Mouse (Mus musculus) embryo, embryonic 11 days (tissue): Measurements from ENCODE around the gene Xylb.

ENCODE experiments used
- DNase-seq: peaks from one replicate; pipeline ENCODE4 v3.0.0-alpha.2; 2015

The Xylb gene

DNA sequence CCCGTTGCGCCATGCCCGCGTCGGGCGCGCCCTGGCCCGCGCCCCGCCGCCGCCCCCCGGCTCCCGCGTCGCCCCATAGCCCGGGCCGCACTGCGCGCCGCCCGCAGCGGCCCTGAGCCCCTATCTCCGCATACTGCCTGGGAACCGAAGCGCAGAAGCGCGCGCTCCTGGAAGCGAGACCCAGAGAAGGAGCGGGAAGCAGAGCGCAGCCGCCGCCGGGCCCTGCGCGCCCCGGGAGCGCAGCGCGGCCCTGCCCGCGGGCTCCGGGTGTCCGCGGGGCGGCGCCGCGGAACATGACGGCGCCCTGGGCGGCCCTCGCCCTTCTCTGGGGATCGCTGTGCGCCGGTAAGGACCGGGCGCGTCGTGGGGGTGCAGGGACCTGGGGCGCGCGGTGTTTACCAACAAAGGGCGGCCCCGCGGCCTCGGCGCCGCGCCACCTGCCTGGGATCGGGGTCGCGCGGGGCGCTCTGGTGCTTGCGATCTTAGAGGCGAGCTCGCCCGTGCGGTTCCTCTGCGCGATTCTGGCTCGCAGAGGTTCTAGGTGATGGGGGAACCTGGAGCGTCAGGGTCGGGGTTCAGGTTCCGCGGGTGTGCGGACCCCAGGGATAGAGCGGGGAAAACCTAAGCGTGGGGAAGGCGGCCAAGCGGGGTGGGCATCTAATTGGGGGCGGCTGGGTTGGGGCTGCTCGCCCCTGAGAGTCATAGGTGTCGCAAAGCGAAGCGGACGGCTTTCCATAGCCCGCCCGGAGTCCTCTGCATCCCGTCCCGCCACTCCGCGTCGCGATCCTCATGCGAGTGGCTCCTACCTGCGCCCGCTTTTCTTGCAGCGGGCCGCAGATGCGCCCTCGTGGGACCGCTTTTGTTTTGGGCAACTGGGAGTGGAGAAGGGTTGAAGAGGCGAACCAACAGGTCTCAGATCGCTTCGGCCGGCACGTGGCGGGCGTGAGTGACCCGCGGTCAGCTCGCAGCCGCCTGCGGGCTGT lies 45.4 kb downstream of the Xylb start:
- peak; percentile 66 for DNase-seq

DNA sequence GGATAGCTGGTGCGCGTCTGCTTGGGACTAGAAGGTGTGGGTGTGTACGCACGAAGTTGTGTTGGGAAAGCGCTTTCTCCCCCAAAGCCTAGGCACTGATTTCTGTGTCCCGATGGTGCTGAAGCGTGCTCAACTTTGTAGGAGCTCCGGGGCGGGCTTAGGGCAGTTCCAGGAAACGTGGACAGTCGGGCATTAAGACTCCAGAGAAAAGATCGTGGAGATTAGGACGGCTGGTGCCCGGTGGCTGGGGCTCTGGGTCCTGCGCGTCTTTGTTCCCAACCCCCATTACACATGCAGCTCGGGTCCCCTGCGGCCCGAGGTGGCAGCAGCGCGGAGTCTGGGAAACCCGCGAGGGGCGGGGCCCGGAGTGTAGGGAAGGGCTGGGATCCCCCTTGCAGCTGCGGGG lies 46.1 kb downstream of the Xylb start:
- peak; percentile 91 for DNase-seq

DNA sequence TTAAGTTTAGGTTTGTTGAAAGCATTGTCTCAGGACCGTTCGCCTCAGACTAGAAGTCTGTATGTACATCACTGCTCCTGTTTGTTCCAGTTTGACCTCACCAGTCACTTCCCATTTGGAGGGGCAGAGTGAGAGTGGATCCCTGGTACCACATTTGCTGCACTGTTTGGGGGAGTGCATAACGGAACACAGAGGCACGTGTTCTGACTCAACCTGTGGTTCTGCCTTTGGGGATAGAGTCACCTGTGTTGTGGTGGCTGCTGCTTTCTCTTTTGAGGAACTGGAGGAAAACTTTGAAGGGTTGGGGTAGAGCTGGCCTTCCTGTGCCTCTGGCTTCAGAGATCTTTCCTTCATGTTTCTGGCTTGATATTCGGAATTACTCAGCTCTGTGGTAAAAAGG lies 46.9 kb downstream of the Xylb start:
- no peak for DNase-seq

DNA sequence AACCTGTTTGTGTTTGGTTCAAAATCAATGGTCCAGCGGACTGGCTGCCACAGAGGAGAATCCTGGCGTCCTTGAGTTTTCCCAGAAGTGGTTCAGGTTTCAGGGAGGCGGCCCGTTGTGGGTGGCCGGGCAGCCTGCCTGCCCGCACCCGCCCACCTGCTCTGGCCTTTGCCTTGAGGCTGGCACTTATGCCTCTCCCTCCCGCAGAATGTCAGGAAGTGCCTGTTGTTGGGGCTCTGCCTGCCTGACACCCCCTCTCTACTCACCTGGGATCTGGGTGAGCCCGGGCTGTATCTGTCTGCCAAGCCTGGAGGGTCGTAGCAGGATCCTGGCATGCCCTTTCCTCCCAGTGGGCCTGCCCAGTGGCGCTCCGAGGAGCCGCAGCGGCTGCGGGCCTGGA lies 50.7 kb downstream of the Xylb start:
- no peak for DNase-seq

DNA sequence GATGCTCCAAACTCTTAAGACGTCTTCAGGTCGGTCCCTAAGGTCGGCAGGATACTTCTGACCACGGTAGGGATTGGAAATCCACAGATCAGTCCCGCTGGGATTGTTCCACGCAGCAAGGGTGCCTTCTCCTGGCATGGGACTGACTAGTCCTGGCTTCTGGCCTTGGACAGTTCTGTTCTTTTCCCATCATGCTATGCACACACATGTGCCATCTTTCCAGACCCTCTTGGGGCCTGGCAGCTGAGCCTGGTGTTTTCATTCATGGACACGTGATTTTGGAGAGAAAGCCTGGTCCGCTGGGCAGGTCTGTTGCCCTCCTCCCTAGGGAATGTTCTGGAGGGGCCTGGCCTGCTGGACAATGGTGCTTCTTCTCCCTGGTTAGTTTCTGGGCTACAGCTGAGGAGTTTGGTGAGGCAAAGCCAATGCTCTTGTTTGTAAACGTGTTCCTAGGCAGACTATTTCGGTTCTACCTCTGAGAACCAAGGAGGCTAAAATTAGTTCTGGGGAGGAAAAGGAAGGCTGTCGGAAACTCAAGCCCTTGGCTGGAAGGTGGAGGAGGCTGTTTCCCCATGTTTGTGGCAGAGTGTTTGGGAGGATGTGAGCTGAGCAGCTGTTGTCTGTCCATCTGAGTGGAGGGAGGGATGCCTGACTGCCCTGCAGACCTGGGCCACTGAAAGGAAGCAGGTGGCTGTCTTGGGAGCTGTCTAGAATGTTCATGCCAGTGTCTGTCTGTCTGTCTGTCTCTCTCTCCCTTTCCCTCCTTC lies 51.9 kb downstream of the Xylb start:
- no peak for DNase-seq

DNA sequence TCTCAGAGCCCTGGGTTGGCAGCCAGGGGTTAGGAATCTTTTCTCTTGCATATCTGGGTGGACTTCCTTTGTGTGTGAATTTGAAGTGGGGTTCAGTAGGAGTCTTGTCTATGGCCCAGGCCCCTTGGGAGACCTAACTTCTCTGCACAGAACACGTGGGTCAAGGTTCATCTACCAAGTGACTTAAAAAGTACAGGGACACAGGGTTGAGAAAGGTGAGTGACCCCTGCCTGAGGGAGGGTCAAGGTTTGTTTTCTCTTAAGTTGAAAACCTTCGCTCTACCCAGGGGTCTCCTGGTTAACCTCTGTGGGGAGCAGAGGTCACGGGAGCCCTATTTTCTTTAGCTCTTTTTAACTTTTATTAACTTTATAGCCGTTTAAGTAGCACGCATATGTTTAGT lies 52.7 kb downstream of the Xylb start:
- DNase-seq = no peak

DNA sequence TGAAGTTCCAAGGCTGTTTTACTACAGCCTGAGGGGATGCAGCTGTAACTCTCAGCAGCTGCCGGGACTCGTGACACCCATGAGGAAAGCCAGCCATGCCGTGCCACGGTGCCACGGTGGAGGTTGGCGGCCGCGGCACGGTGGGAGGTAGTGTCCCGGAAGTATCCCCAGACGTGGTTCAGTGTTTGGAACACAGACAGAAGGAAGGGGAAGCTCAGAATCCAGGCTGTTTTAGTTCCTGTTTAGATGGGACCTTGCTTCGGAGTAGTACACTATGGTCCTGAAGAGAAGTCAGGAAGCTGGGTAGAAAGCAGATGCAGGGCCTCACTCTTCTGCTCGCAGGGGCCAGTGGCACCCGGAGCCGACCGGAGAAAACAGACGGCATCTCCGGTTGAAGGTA lies 60.8 kb downstream of the Xylb start:
- DNase-seq = no peak

DNA sequence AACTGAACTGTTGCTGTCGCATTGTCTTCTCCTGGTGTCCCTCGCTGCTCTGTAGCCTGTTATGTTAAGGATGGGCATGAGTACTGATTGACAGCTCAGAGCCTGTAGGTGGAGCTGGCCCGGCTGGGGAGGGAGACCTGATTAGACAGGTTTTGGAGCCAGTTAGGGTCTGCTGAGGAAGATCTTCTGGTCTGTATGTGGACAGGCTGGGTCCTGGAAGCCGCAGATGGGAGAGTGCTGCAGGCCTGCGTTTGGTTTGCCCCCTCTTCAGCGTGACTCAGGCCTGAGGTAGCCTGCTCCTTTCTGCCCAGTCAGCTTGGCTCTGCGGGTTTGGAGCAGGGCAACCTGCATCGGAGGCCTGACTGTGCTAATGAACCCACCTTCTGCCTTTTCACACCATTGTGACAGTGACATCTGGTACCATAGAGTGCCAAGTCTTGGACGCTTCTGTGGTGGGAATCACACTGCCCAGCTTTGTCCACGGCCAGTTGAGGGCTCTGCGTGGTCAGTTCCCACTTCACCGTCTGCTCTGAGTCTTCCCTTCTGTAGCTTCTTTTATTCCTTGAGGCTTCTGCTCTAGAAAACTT lies 62.8 kb downstream of the Xylb start:
- DNase-seq = no peak

DNA sequence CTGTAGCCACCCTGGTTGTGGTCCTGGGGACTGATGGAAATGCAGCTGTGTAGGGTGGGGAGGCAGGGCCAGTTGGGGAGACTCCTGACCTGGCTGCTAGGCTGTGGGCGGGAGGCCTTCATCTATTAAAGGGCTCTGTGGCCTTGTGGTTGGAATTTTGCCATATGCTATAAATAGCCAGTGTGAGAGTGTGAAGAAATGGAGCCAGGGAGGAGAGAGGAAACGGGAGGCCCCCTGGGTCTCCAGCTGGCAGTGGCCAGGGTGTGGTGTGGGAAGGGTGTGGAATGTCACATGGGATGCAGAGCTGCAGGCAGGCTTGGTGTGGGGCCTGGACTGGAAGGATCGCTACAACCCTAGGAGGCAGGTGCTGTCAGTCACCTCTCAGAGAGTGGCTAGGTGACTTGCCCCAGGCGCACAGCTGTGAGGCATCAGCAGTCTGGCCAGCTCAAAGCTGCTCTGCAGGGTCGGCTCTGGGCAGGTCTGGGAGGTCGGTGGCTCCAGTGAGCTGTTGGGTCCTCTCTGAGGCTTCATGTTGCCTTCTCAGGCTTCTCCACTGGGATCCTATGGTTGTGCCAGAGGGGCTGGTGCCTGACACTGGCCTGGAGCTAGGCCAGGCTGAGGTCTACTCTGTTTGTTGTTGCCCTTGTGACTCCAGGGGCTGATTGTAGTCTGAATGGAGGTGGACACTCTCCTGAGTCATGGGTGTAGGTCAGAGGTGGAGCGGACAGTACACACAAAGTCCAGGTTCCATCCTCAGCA lies 68.2 kb downstream of the Xylb start:
- peak; percentile 31 for DNase-seq

DNA sequence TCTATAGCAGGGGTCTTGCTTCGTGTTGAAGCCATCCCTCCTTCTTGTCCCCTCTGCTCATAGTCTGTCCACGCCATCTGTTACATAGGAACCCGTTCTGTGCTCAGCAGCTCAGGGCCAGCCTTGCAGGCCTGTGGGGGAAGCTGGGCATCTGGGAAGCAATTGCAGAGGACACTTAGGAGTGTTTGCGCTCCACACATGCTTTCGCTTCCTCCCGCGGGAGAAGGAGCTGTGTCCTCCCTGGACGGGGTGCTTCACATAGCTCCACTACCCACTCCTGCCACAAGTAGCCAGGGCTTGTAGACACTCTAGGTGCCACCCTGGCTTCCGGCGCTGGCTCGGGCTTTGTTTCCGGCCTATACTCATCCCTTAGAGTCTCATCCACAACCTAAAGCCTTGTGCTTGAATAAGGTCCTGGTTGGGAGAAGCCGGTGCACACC lies 68.8 kb downstream of the Xylb start:
- DNase-seq = no peak

DNA sequence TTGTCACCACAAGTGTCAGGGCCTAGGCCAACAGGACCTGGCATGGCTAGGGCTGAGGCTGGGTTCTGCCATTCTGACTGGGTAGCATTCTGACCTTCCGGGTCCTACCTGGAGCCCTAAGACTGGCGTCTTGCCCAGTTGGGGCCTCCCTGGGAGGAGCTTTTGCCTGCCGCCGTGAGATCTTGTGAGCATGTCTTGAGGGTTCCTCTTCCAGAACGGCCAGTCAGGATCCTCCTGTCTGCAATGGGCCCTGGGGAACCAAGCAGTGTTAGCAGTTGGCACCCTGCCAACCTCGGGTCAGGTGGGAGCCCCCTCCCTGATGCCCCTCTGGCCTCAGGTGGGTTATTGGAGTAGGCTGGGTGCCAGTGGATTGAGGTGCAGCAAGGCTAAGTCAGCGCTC lies 69.3 kb downstream of the Xylb start:
- DNase-seq = no peak

DNA sequence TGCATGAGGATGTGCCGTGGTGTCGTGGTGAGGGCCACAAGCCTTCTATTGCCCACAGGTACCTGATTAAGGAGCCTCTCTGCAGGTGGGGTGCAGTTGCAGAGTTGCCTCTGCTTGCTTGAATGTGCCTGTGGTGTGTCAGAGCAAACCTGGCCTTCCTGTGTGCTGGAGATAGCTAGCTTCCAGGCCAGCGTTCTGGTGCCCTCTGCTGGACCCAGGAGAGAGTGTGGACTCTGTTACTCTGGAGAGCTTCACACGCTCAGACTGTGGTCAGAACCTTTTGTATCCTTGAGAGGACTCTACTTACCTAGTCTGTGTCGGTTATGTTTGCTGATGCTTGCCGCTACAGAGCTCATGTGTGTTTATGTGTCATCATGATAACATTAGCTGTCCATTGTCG lies 73.1 kb downstream of the Xylb start:
- DNase-seq = peak; percentile 85

DNA sequence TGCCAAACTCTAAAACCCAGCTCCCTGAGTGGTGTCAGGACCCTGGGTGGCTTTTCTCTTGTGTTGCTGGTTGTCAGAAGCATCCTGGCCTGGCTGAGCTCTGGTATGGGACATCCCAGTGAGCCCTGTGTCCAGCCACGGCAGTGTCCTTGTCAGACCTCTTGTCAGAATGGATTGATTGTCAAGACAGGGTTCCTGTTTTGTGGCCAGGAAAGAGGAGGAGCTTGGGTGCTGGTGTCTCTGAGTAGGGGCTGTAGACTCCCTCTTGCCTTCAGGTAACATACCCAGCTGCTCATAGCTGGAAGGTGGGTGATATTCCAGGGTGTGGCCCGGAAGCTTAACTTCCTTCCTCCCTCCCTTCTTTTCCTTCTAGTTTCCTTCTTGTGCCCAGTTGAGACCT lies 78.7 kb downstream of the Xylb start:
- DNase-seq = no peak

DNA sequence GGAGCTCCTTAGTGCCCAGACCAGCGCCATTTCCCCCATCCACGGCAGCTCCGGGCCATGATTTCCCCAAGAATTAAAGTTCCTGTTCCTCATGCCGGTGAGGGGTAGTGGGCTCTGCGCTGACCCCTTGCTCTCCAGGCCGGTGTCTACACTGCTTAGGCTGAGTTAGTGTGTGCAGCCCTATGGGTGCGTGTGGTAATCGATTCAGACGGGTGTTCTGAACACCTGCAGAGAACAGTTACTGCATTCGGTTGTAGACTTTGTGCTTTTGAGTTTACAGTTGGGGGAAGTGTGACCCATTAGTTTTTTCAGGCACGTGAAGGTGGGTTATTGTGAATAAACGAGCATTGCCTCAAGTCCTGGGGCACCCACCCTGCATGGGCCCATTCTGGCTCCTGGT lies 80.9 kb downstream of the Xylb start:
- DNase-seq = no peak

DNA sequence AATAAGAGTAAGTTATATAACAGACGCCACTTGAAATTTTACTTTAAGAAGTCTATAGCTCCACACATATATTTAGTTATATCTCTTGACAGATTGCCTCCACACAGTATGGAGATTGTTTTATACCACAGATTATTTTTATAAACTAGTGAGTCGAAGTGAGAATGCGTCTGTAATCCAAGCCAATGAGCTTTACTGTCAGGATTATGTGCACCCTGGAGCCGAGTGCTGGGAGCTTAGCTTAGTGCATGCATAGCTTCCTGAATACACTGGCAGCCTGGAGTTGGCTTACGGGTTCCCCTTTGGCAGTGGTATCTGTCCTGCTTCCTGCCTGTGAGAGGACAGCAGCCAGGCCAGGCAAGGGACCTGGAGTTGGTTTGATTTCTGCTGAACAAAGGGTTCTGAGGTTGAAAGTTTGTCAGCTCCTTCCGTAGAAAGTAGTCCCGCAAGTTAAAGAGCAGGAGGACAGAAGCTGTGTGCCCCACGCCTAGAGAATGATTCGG lies 81.4 kb downstream of the Xylb start:
- no peak for DNase-seq
